Comparison of ENCODE assay signal across 13 mouse cellular contexts in genomic region chr4:137800324-137800723, GRCm38 (mm10). TPM values are rescaled to one million over a fixed set of nuclear protein-coding genes. Genes with fewer than 3 reads are reported as not detected.
A peak's percentile ranks its signal among the peaks of the same experiment; 100 is the strongest.
DNase-seq lines count a peak whose midpoint lies in the region; ATAC-seq lines count a peak whose summit lies in the region.
"Had no signal": no experiment of that assay in that cellular context is flagged by ENCODE, and none has a peak within 500 bp of the region (broad histone marks: within the 10 kb centered on the region; RNA-seq: fewer than 3 reads in every experiment).

No protein-coding gene starts in this region.

- H3K36me3 ChIP-seq in forebrain, embryonic 10.5 days (replicated peaks): no peaks in the 10 kb centered on the region
- no peaks in the 10 kb centered on the region for H3K36me3 ChIP-seq in forebrain, embryonic 14.5 days (ENCODE audit: control insufficient read depth, insufficient read depth, low read length)
- no peaks in the 10 kb centered on the region for H3K36me3 ChIP-seq in midbrain, embryonic 12.5 days
- H3K36me3 ChIP-seq in midbrain, embryonic 13.5 days: no peaks in the 10 kb centered on the region
- no peaks in the 10 kb centered on the region for H3K36me3 ChIP-seq in embryonic facial prominence, embryonic 14.5 days (ENCODE audit: control insufficient read depth, insufficient read depth, low read length)
- H3K36me3 ChIP-seq: embryonic facial prominence, embryonic 15.5 days; limb, embryonic 13.5 days had no signal

- ATAC-seq in forebrain, embryonic 14.5 days: no peak
- ATAC-seq in midbrain, embryonic 12.5 days (ENCODE audit: low FRiP score, low read depth): no peak
- no peak for ATAC-seq in midbrain, embryonic 13.5 days
- no peak for ATAC-seq in embryonic facial prominence, embryonic 14.5 days (ENCODE audit: low read depth)
- ATAC-seq in inflammation-experienced regulatory T-cells, adult 6 months: no peak

- no peak overlapping the region for H3K9ac ChIP-seq in forebrain, embryonic 14.5 days (ENCODE audit: low read length)
- H3K9ac ChIP-seq in midbrain, embryonic 12.5 days (replicated peaks): 0 out of 2 replicates have a peak overlapping the region, but pooled peaks have one; percentile 2
- H3K9ac ChIP-seq in midbrain, embryonic 13.5 days (replicated peaks): no peak overlapping the region
- 0 out of 2 replicates have a peak overlapping the region, but pooled peaks have one; percentile 30 for H3K9ac ChIP-seq in embryonic facial prominence, embryonic 14.5 days (ENCODE audit: low read depth, low read length)
- H3K9ac ChIP-seq: embryonic facial prominence, embryonic 15.5 days; limb, embryonic 13.5 days had no signal

- H3K4me2 ChIP-seq in forebrain, embryonic 14.5 days (ENCODE audit: low read length): no peak overlapping the region
- H3K4me2 ChIP-seq in midbrain, embryonic 12.5 days (replicated peaks): no peak overlapping the region
- H3K4me2 ChIP-seq in midbrain, embryonic 13.5 days (replicated peaks): no peak overlapping the region
- H3K4me2 ChIP-seq in embryonic facial prominence, embryonic 14.5 days (ENCODE audit: low read depth, low read length): no peak overlapping the region
- H3K4me2 ChIP-seq: embryonic facial prominence, embryonic 15.5 days; limb, embryonic 13.5 days had no signal

- no peak for DNase-seq in forebrain, embryonic 10.5 days (ENCODE audit: extremely low spot score, low spot score)
- DNase-seq in forebrain, embryonic 14.5 days (ENCODE audit: low spot score): no peak
- DNase-seq in embryonic facial prominence, embryonic 14.5 days (ENCODE audit: low spot score): no peak
- DNase-seq in yolk sac, embryonic 10.5 days (ENCODE audit: low spot score): peak; percentile 60
- DNase-seq in spleen, postnatal 14 days (ENCODE audit: low spot score in 2 of 2): no peak
- DNase-seq: lung, postnatal 4 days; right cerebral cortex, postnatal 25 days had no signal

- H3K27ac ChIP-seq in forebrain, embryonic 10.5 days: peak overlapping the region; percentile 76
- H3K27ac ChIP-seq in forebrain, embryonic 14.5 days (ENCODE audit: low read depth, low read length): no peak overlapping the region
- H3K27ac ChIP-seq in midbrain, embryonic 12.5 days (replicated peaks): no peak overlapping the region
- H3K27ac ChIP-seq in midbrain, embryonic 13.5 days: no peak overlapping the region
- no peak overlapping the region for H3K27ac ChIP-seq in embryonic facial prominence, embryonic 14.5 days (replicated peaks; ENCODE audit: low read depth, low read length)
- H3K27ac ChIP-seq: embryonic facial prominence, embryonic 15.5 days; layer of hippocampus, adult 2 months; limb, embryonic 13.5 days had no signal

- no peaks in the 10 kb centered on the region for H3K9me3 ChIP-seq in forebrain, embryonic 10.5 days
- H3K9me3 ChIP-seq in forebrain, embryonic 14.5 days (replicated peaks; ENCODE audit: control insufficient read depth, low read length): 0 out of 2 replicates have a peak, but pooled peaks cover 2% of the 10 kb centered on the region
- H3K9me3 ChIP-seq in midbrain, embryonic 12.5 days: 0 out of 2 replicates have a peak, but pooled peaks cover 5% of the 10 kb centered on the region
- H3K9me3 ChIP-seq in midbrain, embryonic 13.5 days: 0 out of 2 replicates have a peak, but pooled peaks cover 2% of the 10 kb centered on the region
- H3K9me3 ChIP-seq in embryonic facial prominence, embryonic 14.5 days (ENCODE audit: control insufficient read depth, low read length): no peaks in the 10 kb centered on the region
- H3K9me3 ChIP-seq: embryonic facial prominence, embryonic 15.5 days had no signal

- peaks cover 42% of the 10 kb centered on the region for H3K4me1 ChIP-seq in forebrain, embryonic 10.5 days
- H3K4me1 ChIP-seq in forebrain, embryonic 14.5 days (ENCODE audit: control insufficient read depth, insufficient read depth, low read length): peaks cover 6% of the 10 kb centered on the region
- H3K4me1 ChIP-seq in midbrain, embryonic 12.5 days: peaks cover 29% of the 10 kb centered on the region
- H3K4me1 ChIP-seq in midbrain, embryonic 13.5 days (replicated peaks): peaks cover 19% of the 10 kb centered on the region
- peaks cover 6% of the 10 kb centered on the region; the same call in 1 of the 2 replicates for H3K4me1 ChIP-seq in embryonic facial prominence, embryonic 14.5 days (ENCODE audit: control insufficient read depth, insufficient read depth, low read length)

- 24% methylated on average over 11 of the region's 11 CpGs for WGBS in forebrain, embryonic 10.5 days
- WGBS in forebrain, embryonic 14.5 days: 31% methylated on average over 11 of the region's 11 CpGs
- 20% methylated on average over 11 of the region's 11 CpGs for WGBS in midbrain, embryonic 12.5 days
- 23% methylated on average over 11 of the region's 11 CpGs for WGBS in midbrain, embryonic 13.5 days
- 31% methylated on average over 11 of the region's 11 CpGs for WGBS in embryonic facial prominence, embryonic 14.5 days

- no peak overlapping the region; the same call in 1 of the 2 replicates for H3K4me3 ChIP-seq in forebrain, embryonic 10.5 days
- H3K4me3 ChIP-seq in forebrain, embryonic 14.5 days (ENCODE audit: low read depth, low read length): no peak overlapping the region
- no peak overlapping the region for H3K4me3 ChIP-seq in midbrain, embryonic 12.5 days
- H3K4me3 ChIP-seq in midbrain, embryonic 13.5 days (replicated peaks): no peak overlapping the region
- no peak overlapping the region for H3K4me3 ChIP-seq in embryonic facial prominence, embryonic 14.5 days (ENCODE audit: low read depth, low read length)
- H3K4me3 ChIP-seq: embryonic facial prominence, embryonic 15.5 days; layer of hippocampus, adult 2 months; limb, embryonic 13.5 days had no signal

- H3K27me3 ChIP-seq in forebrain, embryonic 10.5 days (ENCODE audit: poor library complexity, severe bottlenecking): peaks cover 51% of the 10 kb centered on the region
- H3K27me3 ChIP-seq in forebrain, embryonic 14.5 days (replicated peaks; ENCODE audit: control insufficient read depth, insufficient read depth, low read length): no peaks in the 10 kb centered on the region
- H3K27me3 ChIP-seq in midbrain, embryonic 12.5 days: peaks cover 22% of the 10 kb centered on the region
- peaks cover 12% of the 10 kb centered on the region; the same call in 1 of the 2 replicates for H3K27me3 ChIP-seq in midbrain, embryonic 13.5 days
- peaks cover 7% of the 10 kb centered on the region for H3K27me3 ChIP-seq in embryonic facial prominence, embryonic 14.5 days (replicated peaks; ENCODE audit: control insufficient read depth, insufficient read depth, low read length)

RNA-seq across cellular contexts. Expression of gene Alpl, which starts 4.1 kb away (rescaled TPM):
- polyA plus RNA-seq in forebrain, embryonic 10.5 days (2016; fragmentation: Nextera tagmentation; extraction: Ambion mirVana): 20.3 and 20.7 TPM in 2 replicates
- polyA plus RNA-seq in forebrain, embryonic 14.5 days (2014; fragmentation: Nextera tagmentation; extraction: Ambion mirVana): 7.4 and 7.7 TPM in 2 replicates
- polyA plus RNA-seq in midbrain, embryonic 12.5 days (2016; fragmentation: Nextera tagmentation; extraction: Ambion mirVana): 14.7 and 17.1 TPM in 2 replicates
- polyA plus RNA-seq in midbrain, embryonic 13.5 days (2015; fragmentation: Nextera tagmentation; extraction: Ambion mirVana): 8.0 and 9.3 TPM in 2 replicates
- polyA plus RNA-seq in embryonic facial prominence, embryonic 14.5 days (2014; fragmentation: Nextera tagmentation; extraction: Ambion mirVana): 112 and 149 TPM in 2 replicates
- polyA plus RNA-seq in inflammation-experienced regulatory T-cells, adult 6 months (2017; shearing (Covaris generic)): 1 to 10 TPM in 2 of 3 experiments, under 1 TPM in 1; 0.43 to 1.4 (median 1.4) TPM

Comparison
In these comparisons a context has a peak if more than half of its experiments do, and no peak if none do; other contexts are left out.
1. H3K9ac ChIP-seq: peak in midbrain, embryonic 12.5 days (single experiment) and embryonic facial prominence, embryonic 14.5 days (single experiment); none in forebrain, embryonic 14.5 days (single experiment) and midbrain, embryonic 13.5 days (single experiment).